Mouse (Mus musculus) lung, postnatal 14 days (tissue): ENCODE data around the gene Espnl.

Experiments used
- DNase-seq: peaks from one replicate; pipeline ENCODE4 v3.0.0; 2021

Gene Espnl

DNA sequence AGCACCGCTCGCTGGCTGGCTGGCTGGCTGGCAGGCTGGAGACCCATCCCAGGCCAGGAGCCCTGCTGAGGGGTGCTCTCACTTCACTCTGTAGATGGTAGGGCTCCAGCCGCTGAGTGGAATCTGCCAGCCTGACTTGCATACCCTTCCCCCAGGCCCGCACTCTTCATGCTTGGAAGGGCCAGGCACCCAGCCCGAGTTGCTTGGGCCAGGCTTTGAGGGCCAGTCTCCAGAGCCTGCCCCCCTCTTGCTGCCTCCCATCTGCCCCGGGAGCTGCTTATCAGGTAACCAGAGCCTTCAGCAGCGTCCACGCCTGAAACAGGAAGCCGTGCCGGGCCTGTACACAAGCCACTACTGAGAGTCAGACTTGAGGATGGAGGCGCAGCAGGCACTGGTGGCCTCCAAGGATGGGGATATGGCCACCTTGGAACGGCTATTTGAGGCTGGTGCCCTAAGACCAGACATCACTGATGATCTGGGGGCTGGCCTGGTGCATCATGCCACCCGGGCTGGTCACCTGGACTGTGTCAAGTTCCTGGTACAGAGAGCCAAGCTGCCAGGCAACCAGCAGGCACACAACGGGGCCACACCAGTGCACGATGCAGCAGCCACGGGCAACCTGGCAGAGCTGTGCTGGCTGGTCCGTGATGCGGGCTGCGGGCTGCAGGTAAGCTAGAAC lies at the start of gene Espnl:
Espnl (plus strand) TSS at position 316 of the 679 bp plus-strand sequence.
- no peak for DNase-seq

DNA sequence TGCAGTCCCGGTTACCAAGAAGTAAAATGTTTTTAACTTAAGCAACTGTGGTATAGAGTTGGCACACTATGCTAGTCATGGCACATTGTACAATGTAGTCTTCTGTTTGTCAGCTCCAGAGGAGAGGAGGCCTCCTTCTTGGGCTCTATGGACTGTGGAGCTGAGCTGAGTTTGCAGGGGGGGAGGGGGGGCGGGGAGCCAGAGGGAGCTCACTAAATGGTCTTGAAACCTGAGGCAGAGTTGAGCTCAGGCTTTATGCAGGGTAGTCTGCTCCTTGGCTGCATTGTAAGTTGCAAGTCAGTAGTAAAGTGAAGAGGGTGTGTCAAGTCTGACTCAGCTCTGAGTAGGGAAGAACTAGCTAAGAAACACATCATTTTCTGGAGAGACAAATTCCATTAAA lies 49.6 kb upstream of the Espnl start:
- DNase-seq, result no peak

DNA sequence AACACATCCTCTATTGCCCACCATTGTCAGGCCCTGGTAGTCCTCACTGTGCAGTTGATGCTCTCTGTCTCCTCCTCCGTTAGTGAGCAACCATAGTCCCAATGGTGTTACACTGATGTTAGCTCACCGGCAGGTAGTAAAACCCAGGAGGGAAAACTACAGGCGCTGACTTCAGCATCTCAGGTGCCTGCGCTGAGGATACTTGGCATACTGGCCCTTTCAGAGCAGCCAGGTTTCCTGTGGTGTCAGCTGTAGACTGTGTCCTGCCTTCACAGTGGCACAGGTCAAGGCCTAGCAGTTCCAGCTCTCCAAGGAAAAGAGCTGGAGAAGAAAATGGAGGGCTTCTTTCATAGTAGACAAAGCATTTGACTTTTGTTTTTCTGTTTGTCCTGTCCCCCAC lies 45.3 kb upstream of the Espnl start:
- DNase-seq, result no peak

DNA sequence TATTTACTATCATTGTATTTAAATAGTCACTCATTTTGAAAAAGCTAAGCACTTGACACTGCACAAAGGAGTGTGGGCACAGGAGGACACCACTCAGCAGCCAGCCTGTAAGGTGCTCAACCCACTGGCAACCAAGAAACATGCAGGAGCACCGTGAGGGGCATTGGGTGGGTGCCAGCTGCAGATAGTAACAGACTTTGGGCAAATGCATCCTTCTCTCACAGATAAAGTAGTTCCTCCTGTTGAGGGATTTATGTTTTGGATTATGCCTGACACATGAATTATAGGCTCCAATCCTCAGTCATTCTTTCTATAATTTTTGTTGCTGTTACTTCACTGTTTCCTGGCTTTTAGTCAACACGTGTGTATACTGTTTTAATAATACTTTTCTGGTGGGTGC lies 44.4 kb upstream of the Espnl start:
- no peak for DNase-seq

GRCm38 (mm10) chr1:91278410-91279119 lies 43.3 kb upstream of the Espnl start:
- no peak for DNase-seq

- DNase-seq, result no peak
These were observed 42.7 kb upstream of the Espnl start for GRCm38 (mm10) chr1:91279126-91279525.

GRCm38 (mm10) chr1:91282582-91282981 lies 39.3 kb upstream of the Espnl start:
- DNase-seq, result no peak

- no peak for DNase-seq
These were observed 32.5 kb upstream of the Espnl start for GRCm38 (mm10) chr1:91289375-91289774.

DNA sequence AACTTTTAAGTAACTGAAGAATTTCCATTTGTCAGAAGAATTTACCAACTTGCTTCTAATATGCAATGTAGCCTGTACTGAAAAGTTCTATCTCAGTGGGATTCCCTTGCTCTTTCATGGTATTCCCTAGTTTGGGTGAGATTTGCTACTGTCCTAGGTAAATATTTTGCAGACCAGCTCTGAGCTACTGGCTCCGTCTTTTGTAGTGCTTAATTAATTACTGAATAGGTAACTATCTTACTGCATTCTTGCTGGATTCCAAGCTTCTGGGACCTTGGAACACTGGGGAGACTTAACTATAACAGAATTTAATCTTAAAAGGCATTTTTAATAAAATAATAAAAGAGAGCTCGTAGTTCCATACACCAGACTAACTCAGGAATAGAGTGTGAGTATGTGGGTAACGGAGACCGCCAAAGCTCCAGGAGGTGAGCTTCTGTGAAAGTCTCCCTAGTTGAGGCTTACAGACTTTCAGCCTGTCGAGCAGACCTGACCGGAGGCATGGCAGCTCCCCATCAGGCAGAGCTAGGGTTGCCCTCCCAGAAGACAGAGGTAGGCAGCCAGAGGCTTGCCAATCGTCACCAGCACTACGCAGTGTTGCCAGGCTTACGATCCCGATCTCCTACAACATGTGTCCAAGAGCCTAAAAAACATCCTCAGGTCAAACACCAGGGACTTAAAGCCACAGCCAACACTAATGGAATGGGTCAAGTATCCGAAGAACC lies 29.6 kb upstream of the Espnl start:
- DNase-seq, result no peak

GRCm38 (mm10) chr1:91295544-91295943 lies 26.3 kb upstream of the Espnl start:
- no peak for DNase-seq

DNA sequence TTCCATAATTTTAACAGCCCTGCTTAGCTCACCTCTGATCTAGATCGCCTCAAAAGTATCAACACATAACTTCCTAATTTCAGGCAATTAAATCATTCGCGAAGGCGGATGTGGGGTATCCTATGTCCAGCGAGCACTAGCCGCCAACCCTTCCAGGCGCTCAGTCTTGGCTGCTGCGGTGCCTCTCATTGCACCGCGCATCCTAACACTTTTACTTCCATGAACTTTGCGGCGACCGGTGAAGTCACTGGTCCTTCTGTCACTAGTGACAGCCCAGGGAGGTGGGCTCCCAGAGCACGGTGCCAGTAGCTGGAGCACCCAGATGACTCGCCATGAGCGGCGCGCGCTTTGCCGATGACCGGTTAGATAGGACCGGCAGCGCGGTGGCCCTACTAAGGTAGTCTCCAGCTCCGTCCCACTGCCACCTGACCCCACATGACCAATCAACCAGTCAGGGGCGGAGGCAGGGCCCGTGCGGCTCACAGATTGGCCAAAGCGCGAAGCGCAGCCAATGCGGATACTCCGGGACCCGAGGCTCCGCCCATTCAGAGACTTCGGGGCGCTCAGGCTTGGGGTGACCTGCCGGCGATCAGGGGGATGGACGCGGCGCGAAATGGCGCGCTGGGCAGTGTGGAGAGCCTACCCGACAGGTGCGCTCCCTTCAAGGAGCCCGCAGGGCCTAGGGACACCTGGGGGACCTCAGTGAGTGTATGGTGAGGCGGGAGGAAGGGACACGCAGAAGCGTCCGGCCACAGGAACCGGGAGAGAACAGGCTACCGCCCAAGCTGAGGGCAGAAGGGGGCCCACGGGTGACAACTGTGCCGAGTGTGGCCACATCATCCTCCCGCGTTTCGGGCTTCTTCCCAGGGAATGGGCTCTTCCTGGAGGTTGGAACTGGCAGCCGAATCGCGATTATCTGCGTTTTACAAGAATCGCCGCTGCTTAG lies 23.8 kb upstream of the Espnl start, which contains the start of gene Scly:
Scly (plus strand) TSS at position 540 of the 946 bp plus-strand sequence.
- DNase-seq, result peak; percentile 92

DNA sequence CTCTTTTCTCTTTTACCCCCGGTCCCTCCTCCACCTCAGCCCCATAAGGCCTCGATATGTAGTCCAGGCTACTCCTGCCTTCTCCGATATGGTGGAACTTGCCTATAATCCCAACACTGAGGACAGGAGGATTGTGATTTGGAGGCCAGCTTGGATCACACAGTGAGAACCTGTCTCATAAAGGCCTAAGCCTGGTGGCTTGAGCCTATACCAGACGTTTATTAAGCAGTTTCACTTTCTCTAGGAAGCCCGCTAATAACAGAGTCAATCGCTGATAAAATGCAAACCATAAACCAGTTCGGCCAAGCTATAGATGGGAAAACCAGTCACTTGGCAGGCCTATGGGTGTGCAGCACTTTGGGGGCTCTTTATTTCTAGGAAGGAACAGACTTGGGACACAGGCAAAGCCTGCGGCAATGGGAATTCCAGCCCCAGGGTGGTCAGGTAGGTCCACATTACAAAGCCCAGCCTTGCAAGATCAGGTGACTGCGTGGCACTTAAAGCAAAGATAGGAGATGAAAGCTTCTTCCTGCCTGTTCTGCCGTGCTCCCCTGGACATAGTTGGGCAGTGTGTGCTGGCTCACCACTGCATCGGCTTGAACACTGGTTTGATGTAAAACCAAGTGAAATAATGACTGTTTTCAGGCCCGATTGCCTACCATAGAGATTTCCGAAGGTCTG lies 22.7 kb upstream of the Espnl start:
- no peak for DNase-seq

- DNase-seq, result peak; percentile 41
These were observed 22.0 kb upstream of the Espnl start for GRCm38 (mm10) chr1:91299707-91300426.

DNA sequence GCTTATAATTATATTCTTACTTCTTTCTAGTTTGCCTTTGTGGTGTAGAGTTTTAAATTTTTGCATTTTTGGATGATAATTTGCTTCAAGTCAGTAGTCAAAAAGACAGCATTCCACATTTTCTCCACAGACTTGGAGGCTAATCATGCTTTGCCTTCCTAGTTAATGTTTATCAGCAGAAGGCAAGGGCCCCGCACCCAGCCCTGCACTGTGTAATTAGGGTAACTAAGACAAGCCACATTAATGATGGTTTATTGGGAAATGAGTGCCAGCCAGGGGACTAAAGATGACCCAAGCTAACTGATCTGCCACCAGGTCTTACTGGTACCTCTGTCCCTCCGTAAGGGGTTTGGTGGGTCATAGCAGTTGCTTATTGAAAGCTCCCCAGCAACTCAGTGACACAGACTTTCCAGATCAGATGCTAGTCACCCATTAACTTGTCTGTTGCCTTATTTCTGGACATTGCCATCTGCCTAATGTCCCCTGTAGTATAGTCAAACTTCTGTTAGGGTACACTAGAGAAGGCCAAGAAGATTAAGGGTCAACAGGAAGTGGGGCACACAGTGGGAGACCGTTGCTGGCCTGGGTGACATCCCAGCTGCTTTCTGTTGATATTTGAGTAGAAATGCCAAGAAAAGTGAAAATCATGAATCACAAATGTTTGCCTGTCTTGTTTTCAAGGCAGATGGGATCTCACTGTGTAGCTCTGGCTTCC lies 20.5 kb upstream of the Espnl start:
- no peak for DNase-seq

DNA sequence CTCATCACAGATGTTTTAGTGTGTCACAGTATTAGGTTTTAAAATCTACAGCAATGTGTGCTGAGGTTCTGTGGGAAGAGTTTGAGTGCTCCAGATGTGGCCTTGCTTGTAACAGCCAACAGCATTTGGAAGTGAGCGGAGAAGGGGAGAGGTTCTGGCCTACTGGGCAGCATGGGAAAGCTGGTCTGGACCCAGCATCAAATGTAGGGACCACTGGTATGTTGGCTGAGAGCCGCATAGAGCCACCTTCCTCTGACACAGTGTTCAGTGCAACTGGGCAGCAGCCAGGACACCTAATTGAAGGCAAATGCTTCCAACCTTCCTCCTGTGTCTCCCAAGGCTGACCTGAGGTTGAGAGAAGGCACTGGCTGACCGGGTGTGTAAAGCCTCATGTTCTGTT lies 19.9 kb upstream of the Espnl start:
- DNase-seq, result peak; percentile 34

DNA sequence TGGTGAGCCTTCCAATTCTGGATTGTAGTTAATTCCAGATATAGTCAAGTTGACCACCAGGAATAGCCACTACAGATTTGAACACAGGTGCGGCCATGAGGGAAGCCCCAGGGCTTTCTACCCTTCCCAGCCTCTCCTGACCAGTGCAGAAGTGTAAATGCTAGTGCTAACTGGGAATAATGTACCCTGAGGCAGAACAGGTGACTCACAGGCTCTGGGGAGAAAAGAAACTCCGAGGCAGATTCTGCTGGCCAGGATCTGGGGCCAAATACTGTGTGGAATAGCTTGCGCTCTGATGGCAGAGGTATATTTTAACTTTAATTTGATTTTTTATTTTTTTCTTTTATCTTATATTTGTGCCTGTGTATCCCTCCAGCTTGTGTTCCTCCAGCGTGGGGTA lies 17.3 kb upstream of the Espnl start:
- no peak for DNase-seq

GRCm38 (mm10) chr1:91309366-91310085 lies 12.3 kb upstream of the Espnl start:
- DNase-seq, result no peak

GRCm38 (mm10) chr1:91312273-91312672 lies 9.6 kb upstream of the Espnl start:
- no peak for DNase-seq

- DNase-seq, result peak; percentile 16
These were observed 8.6 kb upstream of the Espnl start for GRCm38 (mm10) chr1:91313251-91313650.

DNA sequence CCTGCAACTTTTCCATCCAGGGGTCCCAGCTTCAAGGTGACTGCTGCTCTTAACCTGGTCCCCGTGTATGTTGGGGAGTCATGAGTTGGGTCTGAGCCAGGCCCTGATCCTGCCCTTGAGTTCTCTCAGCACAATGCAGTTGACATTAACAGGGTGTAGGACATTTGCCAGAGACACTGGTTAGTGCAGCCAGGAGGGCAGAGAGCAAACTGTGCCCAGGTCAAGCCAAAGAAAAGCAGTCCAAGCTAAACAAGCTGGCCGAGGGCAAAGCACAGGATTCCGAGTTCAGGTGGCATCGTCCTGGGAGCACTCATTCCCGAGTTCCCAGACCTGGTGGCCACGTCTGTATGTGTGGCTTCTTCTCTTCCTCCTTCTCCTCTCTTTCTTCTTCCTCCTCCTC lies 4.2 kb upstream of the Espnl start:
- no peak for DNase-seq
